Comparison of ENCODE assay signal across 8 mouse cellular contexts in the genomic region with DNA sequence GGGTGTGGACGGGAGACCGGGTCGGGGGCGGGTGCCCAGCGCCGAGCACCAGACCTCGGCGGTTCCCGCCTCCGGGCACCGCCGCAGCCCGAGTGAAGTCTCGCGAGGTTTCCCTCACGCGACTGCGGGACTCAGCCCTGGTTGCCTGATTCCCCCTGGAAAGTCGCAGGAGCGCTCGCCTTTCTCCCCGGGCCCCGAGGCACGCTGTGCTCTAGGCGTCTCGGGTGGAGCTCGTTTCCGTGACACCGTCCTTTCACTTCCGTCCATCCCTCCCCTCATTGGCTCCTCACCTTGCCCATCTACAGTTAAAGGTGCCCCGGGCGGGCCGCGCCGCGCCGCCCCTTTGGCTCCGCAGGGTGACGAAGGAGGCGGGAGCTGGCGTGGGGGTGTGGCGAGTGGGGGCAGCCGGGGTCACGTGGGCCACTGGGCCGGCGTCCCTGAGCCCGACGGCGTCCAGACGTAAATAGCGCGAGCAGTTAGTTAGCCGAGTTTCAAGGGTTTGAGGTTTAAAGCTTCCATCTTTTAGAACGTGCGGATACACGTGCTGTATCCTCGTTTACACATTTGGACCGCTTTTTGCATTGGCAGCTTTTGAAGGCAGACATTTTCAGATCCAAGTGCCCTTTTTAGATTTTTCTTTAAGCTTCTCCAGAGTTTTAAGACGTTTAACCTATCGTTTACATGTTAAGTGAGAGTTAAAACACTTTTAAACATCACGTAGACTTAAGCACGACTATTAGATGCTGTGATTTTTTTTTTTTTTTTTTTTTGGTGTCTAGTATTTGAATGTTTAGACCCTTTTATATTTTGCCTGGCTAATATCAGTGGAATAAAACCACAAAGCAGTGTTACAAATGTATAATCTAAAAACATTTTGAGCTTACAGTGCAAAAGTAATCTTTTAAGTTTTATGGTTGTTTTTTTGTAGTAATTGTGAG. TPM values are rescaled to one million over a fixed set of nuclear protein-coding genes. Genes with fewer than 3 reads are reported as not detected.
DNase-seq lines count a peak whose midpoint lies in the region; ATAC-seq and TF ChIP-seq lines count a peak whose summit lies in the region.

No protein-coding gene starts in this region.

- H3K27ac ChIP-seq in hindbrain, embryonic 10.5 days: peak overlapping the region; percentile 99
- H3K27ac ChIP-seq in lung, postnatal 0 days (ENCODE audit: low read length): peak overlapping the region; percentile 98

- H3K9ac ChIP-seq in lung, postnatal 0 days (replicated peaks; ENCODE audit: low read depth): peak overlapping the region; percentile 46

- ATAC-seq in frontal cortex, adult (ENCODE audit: low TSS enrichment): peak; percentile 90
- peak; percentile 97 for ATAC-seq in lung, postnatal 0 days

- peak; percentile 98 for DNase-seq in MN1 (ENCODE audit: low spot score)
- peak; percentile 98 for DNase-seq in cerebellum, adult 9-10 months
- peak; percentile 98 for DNase-seq in hindbrain, embryonic 10.5 days (ENCODE audit: low spot score)
- peak; percentile 98 for DNase-seq in layer of hippocampus, adult 9-11 months
- peak; percentile 98 for DNase-seq in lung, postnatal 0 days (ENCODE audit: low spot score)
- peak; percentile 95 for DNase-seq in ovary, postnatal 14 days (ENCODE audit: low spot score)
- peak; percentile 97 for DNase-seq in thymus, postnatal 14 days

- H3K4me3 ChIP-seq in hindbrain, embryonic 10.5 days: peak overlapping the region; percentile 80
- peak overlapping the region; percentile 76 for H3K4me3 ChIP-seq in lung, postnatal 0 days (ENCODE audit: low read depth, low read length)

- 1% methylated on average over 62 of the region's 62 CpGs for WGBS in hindbrain, embryonic 10.5 days
- WGBS in lung, postnatal 0 days: under 1% methylated on average over 54 of the region's 62 CpGs

- TF ChIP-seq CTCF in lung, postnatal 0 days (IDR thresholded peaks at IDR 0.05): no peak

- peak; percentile 51 for TF ChIP-seq EP300 in lung, postnatal 0 days (IDR thresholded peaks at IDR 0.05)

- no peaks in the 10 kb centered on the region for H3K9me3 ChIP-seq in hindbrain, embryonic 10.5 days
- H3K9me3 ChIP-seq in lung, postnatal 0 days (ENCODE audit: low read length): no peaks in the 10 kb centered on the region

- H3K27me3 ChIP-seq in hindbrain, embryonic 10.5 days (ENCODE audit: insufficient read depth, poor library complexity, severe bottlenecking): no peaks in the 10 kb centered on the region
- H3K27me3 ChIP-seq in lung, postnatal 0 days (replicated peaks; ENCODE audit: insufficient read depth, low read length): no peaks in the 10 kb centered on the region

- peaks cover 25% of the 10 kb centered on the region for H3K36me3 ChIP-seq in hindbrain, embryonic 10.5 days
- peaks cover 5% of the 10 kb centered on the region; the same call in 1 of the 2 replicates for H3K36me3 ChIP-seq in lung, postnatal 0 days (ENCODE audit: insufficient read depth, low read length)

- H3K4me1 ChIP-seq in hindbrain, embryonic 10.5 days (replicated peaks): peaks cover 27% of the 10 kb centered on the region
- 0 out of 2 replicates have a peak, but pooled peaks cover 2% of the 10 kb centered on the region for H3K4me1 ChIP-seq in lung, postnatal 0 days (ENCODE audit: insufficient read depth, low read depth, low read length)

- H3K4me2 ChIP-seq in lung, postnatal 0 days (replicated peaks; ENCODE audit: low read depth, low read length): peak overlapping the region; percentile 58

RNA-seq across cellular contexts. Expression of gene Cetn3, which starts 0.8 kb away (rescaled TPM):
- 194 and 228 TPM in 2 replicates for polyA plus RNA-seq in hindbrain, embryonic 10.5 days (2016; fragmentation: Nextera tagmentation; extraction: Ambion mirVana)
- 184 and 185 TPM in 2 replicates for polyA plus RNA-seq in lung, postnatal 0 days (2015; fragmentation: Nextera tagmentation; extraction: Ambion mirVana)

Comparison
In these comparisons a context has a peak if more than half of its experiments do, and no peak if none do; other contexts are left out.
1. Peak in every context shown above with its lines: DNase-seq, ATAC-seq, H3K4me3 ChIP-seq and H3K27ac ChIP-seq.